Mouse (Mus musculus): ENCODE results near the gene Tob2. TPM values are rescaled to one million over a fixed set of nuclear protein-coding genes. Genes with fewer than 3 reads are reported as not detected.

Gene Tob2
- 16.7 and 20.9 TPM in 2 replicates for total RNA-seq (2012; rRNA removed)

DNA sequence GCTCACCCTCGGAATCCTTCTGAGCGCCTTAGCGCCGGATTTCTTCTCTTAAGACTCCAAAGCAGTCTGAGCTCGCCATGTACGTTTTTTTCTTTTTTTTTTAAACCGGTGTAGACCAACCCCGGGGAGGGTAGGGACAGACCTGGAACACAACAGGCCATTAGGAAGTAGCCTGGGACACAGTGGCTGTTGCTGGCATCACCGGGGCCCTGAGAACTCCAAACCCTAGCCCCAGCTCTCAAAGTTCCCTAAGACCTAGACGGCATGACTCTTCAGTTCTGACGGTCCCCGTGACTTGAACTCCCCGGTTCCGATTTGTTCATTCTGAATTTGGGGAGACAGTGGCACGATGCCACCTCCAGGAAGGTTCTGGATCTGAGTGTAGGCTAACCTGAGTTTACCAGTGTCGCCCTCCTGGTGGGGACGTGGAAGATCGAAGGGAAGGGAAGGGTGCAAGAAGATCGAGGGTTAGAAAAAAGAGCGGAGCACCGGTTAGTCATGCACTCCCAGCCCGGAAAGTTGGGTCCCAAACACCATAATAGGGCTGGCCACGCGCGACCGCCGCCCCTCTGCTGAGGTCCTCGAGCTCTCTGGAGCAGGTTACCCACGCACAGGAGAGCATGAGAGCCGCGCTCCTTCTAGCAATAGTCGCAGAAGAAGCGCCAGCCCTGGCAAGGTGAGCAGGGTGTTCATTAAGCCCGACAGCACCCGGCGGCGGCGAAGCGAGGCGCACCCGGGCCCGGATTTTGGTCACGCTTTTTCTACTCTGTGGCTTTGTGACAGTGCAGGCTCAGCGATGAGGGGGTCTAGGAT, at the start of gene Tob2:
Gene Tob2 (minus strand): TSS at position 280 of the 813 bp plus-strand sequence.
- H3K27ac ChIP-seq (ENCODE audit: insufficient read depth, low read depth, low read length, poor library complexity, severe bottlenecking): no peak within 1 kb of the TSS
- no peaks in the 10 kb centered on the region for H3K36me3 ChIP-seq (ENCODE audit: control insufficient read depth, insufficient read depth, low read length, poor library complexity, severe bottlenecking)
- peak within 1 kb of the TSS; percentile 88 for H3K9ac ChIP-seq (ENCODE audit: insufficient read depth, low read depth, low read length, poor library complexity, severe bottlenecking)
- TF ChIP-seq HCFC1 (IDR thresholded peaks at IDR 0.05; ENCODE audit: borderline replicate concordance, insufficient read depth, low read length) (no peak), ZNF384 (IDR thresholded peaks at IDR 0.05; ENCODE audit: low read depth, low read length) (peak; percentile 86), MAFK (IDR thresholded peaks at IDR 0.05; ENCODE audit: insufficient read depth, low read depth, low read length) (0 out of 2 replicates have a peak, but pooled peaks have one; percentile 5)
- in situ Hi-C loops (cut with MboI; ENCODE audit: low sequenced_read_pairs in 2 of 2, unreplicated experiment in 2 of 2): no loop called here
- peak; percentile 25 for DNase-seq (ENCODE audit: low read depth, low spot score)
- H3K4me3 ChIP-seq (ENCODE audit: insufficient read depth in 1 of 2, low read depth in 1 of 2, low read length in 2 of 2, poor library complexity in 1 of 2, severe bottlenecking in 1 of 2): peak within 1 kb of the TSS; percentile 84 to 85
- H3K4me1 ChIP-seq (ENCODE audit: control insufficient read depth in 2 of 2, insufficient read depth in 2 of 2, low read length in 2 of 2, poor library complexity in 1 of 2): peaks cover 0 to 8% of the 10 kb centered on the region in 2 experiments; a peak in 2 of 4 replicates
- H3K9me3 ChIP-seq (ENCODE audit: control insufficient read depth, insufficient read depth, low read depth, low read length): no peaks in the 10 kb centered on the region

- in situ Hi-C loops (cut with MboI; ENCODE audit: low sequenced_read_pairs in 2 of 2, unreplicated experiment in 2 of 2): no loop called here
These were observed 49.4 kb upstream of the Tob2 start for GRCm38 (mm10) chr15:81907953-81908352.

GRCm38 (mm10) chr15:81904939-81905338, 46.3 kb upstream of the Tob2 start:
- Histone ChIP-seq H3K36me3 (ENCODE audit: control insufficient read depth, insufficient read depth, low read length, poor library complexity, severe bottlenecking) (peaks cover 47% of the 10 kb centered on the region), H3K4me3 (ENCODE audit: insufficient read depth in 1 of 2, low read depth in 1 of 2, low read length in 2 of 2, poor library complexity in 1 of 2, severe bottlenecking in 1 of 2) (no peak overlapping the region), H3K9me3 (ENCODE audit: control insufficient read depth, insufficient read depth, low read depth, low read length) (no peaks in the 10 kb centered on the region; the same call in 1 of the 2 replicates), H3K27ac (ENCODE audit: insufficient read depth, low read depth, low read length, poor library complexity, severe bottlenecking) (no peak overlapping the region), H3K4me1 (ENCODE audit: control insufficient read depth in 2 of 2, insufficient read depth in 2 of 2, low read length in 2 of 2, poor library complexity in 1 of 2) (no peaks in the 10 kb centered on the region), H3K9ac (ENCODE audit: insufficient read depth, low read depth, low read length, poor library complexity, severe bottlenecking) (no peak overlapping the region)
- no peak for TF ChIP-seq CHD2 (IDR thresholded peaks at IDR 0.05; ENCODE audit: low read depth, low read length)
- TF ChIP-seq MAFK (IDR thresholded peaks at IDR 0.05; ENCODE audit: insufficient read depth, low read depth, low read length): no peak
- TF ChIP-seq HCFC1 (IDR thresholded peaks at IDR 0.05; ENCODE audit: borderline replicate concordance, insufficient read depth, low read length): no peak
- no peak for TF ChIP-seq ZNF384 (IDR thresholded peaks at IDR 0.05; ENCODE audit: low read depth, low read length)
- TF ChIP-seq ZC3H11A (IDR thresholded peaks at IDR 0.05; ENCODE audit: borderline replicate concordance, low read depth, low read length): no peak
- in situ Hi-C loops (cut with MboI; ENCODE audit: low sequenced_read_pairs in 2 of 2, unreplicated experiment in 2 of 2): no loop called here
- DNase-seq (ENCODE audit: low read depth, low spot score): peak; percentile 71

More at GRCm38 (mm10) chr15:81907953-81908352, 49.4 kb upstream of the Tob2 start:
- TF ChIP-seq HCFC1 (IDR thresholded peaks at IDR 0.05; ENCODE audit: borderline replicate concordance, insufficient read depth, low read length) (no peak), ZNF384 (IDR thresholded peaks at IDR 0.05; ENCODE audit: low read depth, low read length) (no peak), CHD2 (IDR thresholded peaks at IDR 0.05; ENCODE audit: low read depth, low read length) (no peak), MAFK (IDR thresholded peaks at IDR 0.05; ENCODE audit: insufficient read depth, low read depth, low read length) (no peak), ZC3H11A (IDR thresholded peaks at IDR 0.05; ENCODE audit: borderline replicate concordance, low read depth, low read length) (no peak)
- Histone ChIP-seq H3K4me1 (ENCODE audit: control insufficient read depth in 2 of 2, insufficient read depth in 2 of 2, low read length in 2 of 2, poor library complexity in 1 of 2) (peaks cover 0 to 4% of the 10 kb centered on the region in 2 experiments; a peak in 1 of 4 replicates), H3K36me3 (ENCODE audit: control insufficient read depth, insufficient read depth, low read length, poor library complexity, severe bottlenecking) (peaks cover 56% of the 10 kb centered on the region), H3K9me3 (ENCODE audit: control insufficient read depth, insufficient read depth, low read depth, low read length) (no peaks in the 10 kb centered on the region; the same call in 1 of the 2 replicates), H3K27ac (ENCODE audit: insufficient read depth, low read depth, low read length, poor library complexity, severe bottlenecking) (no peak overlapping the region), H3K4me3 (ENCODE audit: insufficient read depth in 1 of 2, low read depth in 1 of 2, low read length in 2 of 2, poor library complexity in 1 of 2, severe bottlenecking in 1 of 2) (no peak overlapping the region), H3K9ac (ENCODE audit: insufficient read depth, low read depth, low read length, poor library complexity, severe bottlenecking) (no peak overlapping the region)
- no peak for DNase-seq (ENCODE audit: low read depth, low spot score)

DNA sequence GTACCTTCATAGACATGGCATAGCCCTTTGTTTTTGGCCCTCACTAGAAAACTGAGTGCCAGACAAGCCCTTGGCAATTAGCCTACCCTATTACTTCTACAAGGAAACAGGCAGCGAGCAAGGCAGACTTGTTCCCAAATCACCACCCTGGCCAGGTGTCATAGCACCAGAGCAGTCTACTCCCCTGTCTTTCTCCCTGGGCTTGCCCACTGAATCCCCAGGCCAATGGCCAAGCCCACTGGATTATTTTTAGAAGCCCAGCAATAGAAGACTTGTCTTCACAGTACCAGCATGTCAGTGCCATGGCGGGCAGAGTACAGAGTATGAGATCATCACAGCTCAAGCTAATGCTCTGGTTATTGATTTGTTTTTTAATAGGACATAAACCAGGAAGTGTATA, 40.2 kb upstream of the Tob2 start:
- no peak for DNase-seq (ENCODE audit: low read depth, low spot score)
- Histone ChIP-seq H3K27ac (ENCODE audit: insufficient read depth, low read depth, low read length, poor library complexity, severe bottlenecking) (no peak overlapping the region), H3K9me3 (ENCODE audit: control insufficient read depth, insufficient read depth, low read depth, low read length) (no peaks in the 10 kb centered on the region), H3K9ac (ENCODE audit: insufficient read depth, low read depth, low read length, poor library complexity, severe bottlenecking) (no peak overlapping the region), H3K4me3 (ENCODE audit: insufficient read depth in 1 of 2, low read depth in 1 of 2, low read length in 2 of 2, poor library complexity in 1 of 2, severe bottlenecking in 1 of 2) (no peak overlapping the region), H3K4me1 (ENCODE audit: control insufficient read depth in 2 of 2, insufficient read depth in 2 of 2, low read length in 2 of 2, poor library complexity in 1 of 2) (peaks cover 0 to 2% of the 10 kb centered on the region in 2 experiments; a peak in 1 of 4 replicates), H3K36me3 (ENCODE audit: control insufficient read depth, insufficient read depth, low read length, poor library complexity, severe bottlenecking) (peaks cover 49% of the 10 kb centered on the region)
- in situ Hi-C loops (cut with MboI; ENCODE audit: low sequenced_read_pairs in 2 of 2, unreplicated experiment in 2 of 2): no loop called here
- TF ChIP-seq CHD2 (IDR thresholded peaks at IDR 0.05; ENCODE audit: low read depth, low read length): no peak
- TF ChIP-seq ZC3H11A (IDR thresholded peaks at IDR 0.05; ENCODE audit: borderline replicate concordance, low read depth, low read length): no peak
- no peak for TF ChIP-seq MAFK (IDR thresholded peaks at IDR 0.05; ENCODE audit: insufficient read depth, low read depth, low read length)
- no peak for TF ChIP-seq HCFC1 (IDR thresholded peaks at IDR 0.05; ENCODE audit: borderline replicate concordance, insufficient read depth, low read length)
- TF ChIP-seq ZNF384 (IDR thresholded peaks at IDR 0.05; ENCODE audit: low read depth, low read length): no peak

Data from ES-E14 (cell line).